14 mouse cellular contexts compared by ENCODE assay signal in the genomic region with DNA sequence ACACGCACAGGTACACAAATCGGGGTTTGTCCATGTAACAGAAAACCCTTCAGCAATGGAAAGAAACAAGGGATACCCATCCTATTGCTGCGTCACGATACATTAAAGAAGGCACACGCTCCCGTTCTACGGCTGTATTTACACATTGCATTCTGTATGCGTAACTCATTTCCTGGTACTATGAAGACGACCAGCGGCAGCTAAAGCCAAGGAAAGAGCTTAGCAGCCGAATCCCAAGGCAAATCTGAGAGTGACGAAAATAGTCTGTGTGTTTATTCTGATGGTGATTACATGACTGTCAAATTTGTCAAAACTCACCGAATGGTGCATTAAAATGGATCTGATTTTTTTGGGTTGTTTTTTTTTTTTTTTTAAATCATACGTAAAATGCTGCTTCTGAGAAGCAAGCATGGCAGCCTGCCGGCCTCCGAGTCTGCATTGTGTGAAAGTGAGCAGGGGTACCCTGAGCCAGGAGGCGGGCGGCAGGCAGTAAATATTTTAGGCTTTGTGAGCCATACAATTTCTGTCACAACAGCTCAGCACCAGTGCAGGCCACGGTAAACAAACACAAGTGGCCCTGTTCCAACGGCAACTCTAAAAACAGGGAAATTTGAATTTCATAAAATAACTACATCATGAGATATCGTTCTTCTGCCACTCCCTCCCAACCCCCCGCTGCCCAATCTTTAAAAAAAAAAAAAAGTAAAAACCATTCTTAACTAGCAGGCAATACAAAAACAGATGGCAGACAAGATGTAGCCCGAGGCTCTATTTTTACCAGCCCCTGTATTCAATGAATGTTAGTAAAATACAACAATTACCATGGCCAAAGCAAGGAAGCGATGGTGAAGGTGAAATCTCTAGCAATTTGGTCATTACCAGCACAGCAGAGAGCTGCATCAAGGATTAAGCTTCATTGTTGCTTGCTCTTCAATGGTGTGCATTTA.
DNase-seq lines count a peak whose midpoint lies in the region; ATAC-seq and TF ChIP-seq lines count a peak whose summit lies in the region.
"Had no signal": no experiment of that assay in that cellular context is flagged by ENCODE, and none has a peak within 500 bp of the region (broad histone marks: within the 10 kb centered on the region; RNA-seq: fewer than 3 reads in every experiment).

No protein-coding gene starts in this region.

- no peak for ATAC-seq in hindbrain, embryonic 14.5 days (ENCODE audit: low FRiP score)
- no peak for ATAC-seq in hindbrain, embryonic 13.5 days (ENCODE audit: low FRiP score)
- ATAC-seq in lung, embryonic 15.5 days (ENCODE audit: borderline replicate concordance, extremely low read depth, low FRiP score, low TSS enrichment) = no peak
- no peak for ATAC-seq in stomach, embryonic 15.5 days (ENCODE audit: insufficient read depth, low FRiP score, low read depth)
- no peak for ATAC-seq in stomach, postnatal 0 days (ENCODE audit: low FRiP score, low TSS enrichment)

- H3K27me3 ChIP-seq in hindbrain, embryonic 14.5 days (ENCODE audit: control insufficient read depth, insufficient read depth, low read length) = no peaks in the 10 kb centered on the region
- no peaks in the 10 kb centered on the region for H3K27me3 ChIP-seq in hindbrain, embryonic 13.5 days
- no peaks in the 10 kb centered on the region for H3K27me3 ChIP-seq in lung, embryonic 15.5 days
- H3K27me3 ChIP-seq in stomach, embryonic 15.5 days (replicated peaks) = no peaks in the 10 kb centered on the region
- no peaks in the 10 kb centered on the region for H3K27me3 ChIP-seq in stomach, postnatal 0 days (ENCODE audit: control insufficient read depth, insufficient read depth, low read length)
- H3K27me3 ChIP-seq: heart, embryonic 15.5 days; liver, embryonic 15.5 days had no signal

- no peaks in the 10 kb centered on the region for H3K36me3 ChIP-seq in hindbrain, embryonic 14.5 days (replicated peaks; ENCODE audit: control insufficient read depth, insufficient read depth)
- H3K36me3 ChIP-seq in hindbrain, embryonic 13.5 days = no peaks in the 10 kb centered on the region
- no peaks in the 10 kb centered on the region for H3K36me3 ChIP-seq in lung, embryonic 15.5 days
- H3K36me3 ChIP-seq in stomach, embryonic 15.5 days = no peaks in the 10 kb centered on the region
- no peaks in the 10 kb centered on the region for H3K36me3 ChIP-seq in stomach, postnatal 0 days (ENCODE audit: control insufficient read depth, insufficient read depth, low read length)
- H3K36me3 ChIP-seq: heart, embryonic 15.5 days; liver, embryonic 15.5 days had no signal

- H3K27ac ChIP-seq in hindbrain, embryonic 14.5 days = peak overlapping the region; percentile 51
- H3K27ac ChIP-seq in hindbrain, embryonic 13.5 days = no peak overlapping the region
- no peak overlapping the region for H3K27ac ChIP-seq in lung, embryonic 15.5 days
- no peak overlapping the region for H3K27ac ChIP-seq in stomach, embryonic 15.5 days
- H3K27ac ChIP-seq in stomach, postnatal 0 days (replicated peaks) = no peak overlapping the region
- H3K27ac ChIP-seq: heart, embryonic 15.5 days; liver, embryonic 15.5 days had no signal

- H3K4me1 ChIP-seq in hindbrain, embryonic 14.5 days (replicated peaks; ENCODE audit: control insufficient read depth, insufficient read depth, low read length) = 0 out of 2 replicates have a peak, but pooled peaks cover 5% of the 10 kb centered on the region
- H3K4me1 ChIP-seq in hindbrain, embryonic 13.5 days (replicated peaks) = peaks cover 4% of the 10 kb centered on the region
- H3K4me1 ChIP-seq in lung, embryonic 15.5 days = peaks cover 3% of the 10 kb centered on the region; the same call in 1 of the 2 replicates
- no peaks in the 10 kb centered on the region for H3K4me1 ChIP-seq in stomach, embryonic 15.5 days
- no peaks in the 10 kb centered on the region for H3K4me1 ChIP-seq in stomach, postnatal 0 days (replicated peaks; ENCODE audit: control insufficient read depth, insufficient read depth)
- H3K4me1 ChIP-seq: heart, embryonic 15.5 days; liver, embryonic 15.5 days; megakaryocyte, embryonic 14.5 days had no signal

- H3K4me2 ChIP-seq in hindbrain, embryonic 14.5 days (replicated peaks) = peak overlapping the region; percentile 15; the same call in 1 of the 2 replicates
- H3K4me2 ChIP-seq in hindbrain, embryonic 13.5 days = no peak overlapping the region
- peak overlapping the region; percentile 44 for H3K4me2 ChIP-seq in lung, embryonic 15.5 days
- 0 out of 2 replicates have a peak overlapping the region, but pooled peaks have one; percentile 2 for H3K4me2 ChIP-seq in stomach, embryonic 15.5 days
- no peak overlapping the region for H3K4me2 ChIP-seq in stomach, postnatal 0 days (replicated peaks; ENCODE audit: low read depth)
- H3K4me2 ChIP-seq: heart, embryonic 15.5 days; liver, embryonic 15.5 days had no signal

- TF ChIP-seq CTCF in stomach, postnatal 0 days (IDR thresholded peaks at IDR 0.05; ENCODE audit: low read depth) = no peak

- no peak overlapping the region for H3K4me3 ChIP-seq in hindbrain, embryonic 14.5 days (replicated peaks; ENCODE audit: low read length)
- no peak overlapping the region for H3K4me3 ChIP-seq in hindbrain, embryonic 13.5 days
- H3K4me3 ChIP-seq in lung, embryonic 15.5 days = peak overlapping the region; percentile 12; the same call in 1 of the 2 replicates
- H3K4me3 ChIP-seq in stomach, embryonic 15.5 days (replicated peaks) = no peak overlapping the region
- H3K4me3 ChIP-seq in stomach, postnatal 0 days (ENCODE audit: low read depth, low read length) = no peak overlapping the region
- H3K4me3 ChIP-seq: heart, embryonic 15.5 days; liver, embryonic 15.5 days; megakaryocyte, embryonic 14.5 days had no signal

- TF ChIP-seq EP300 in stomach, postnatal 0 days (optimal IDR thresholded peaks at IDR 0.05) = no peak

- no peak for DNase-seq in hindbrain, embryonic 14.5 days (ENCODE audit: low spot score)
- no peak for DNase-seq in lung, postnatal 14 days
- no peak for DNase-seq in stomach, postnatal 0 days (ENCODE audit: low spot score)
- no peak for DNase-seq in adrenal gland, postnatal 36 days
- DNase-seq: adrenal gland, postnatal 25 days; cerebellum, adult 11 months; kidney, adult 8-10 months; kidney, postnatal 4 days had no signal

- 72% methylated on average over 24 of the region's 24 CpGs for WGBS in hindbrain, embryonic 14.5 days
- WGBS in hindbrain, embryonic 13.5 days = 78% methylated on average over 24 of the region's 24 CpGs
- WGBS in lung, embryonic 15.5 days = 52% methylated on average over 24 of the region's 24 CpGs
- 73% methylated on average over 24 of the region's 24 CpGs for WGBS in stomach, embryonic 15.5 days
- 57% methylated on average over 24 of the region's 24 CpGs for WGBS in stomach, postnatal 0 days

- peaks cover 6% of the 10 kb centered on the region for H3K9me3 ChIP-seq in hindbrain, embryonic 14.5 days (ENCODE audit: control insufficient read depth, low read length)
- H3K9me3 ChIP-seq in hindbrain, embryonic 13.5 days = no peaks in the 10 kb centered on the region
- no peaks in the 10 kb centered on the region for H3K9me3 ChIP-seq in lung, embryonic 15.5 days
- H3K9me3 ChIP-seq in stomach, embryonic 15.5 days = no peaks in the 10 kb centered on the region
- H3K9me3 ChIP-seq in stomach, postnatal 0 days (ENCODE audit: control insufficient read depth, low read length) = no peaks in the 10 kb centered on the region
- H3K9me3 ChIP-seq: heart, embryonic 15.5 days; liver, embryonic 15.5 days; megakaryocyte, embryonic 14.5 days had no signal

- H3K9ac ChIP-seq in hindbrain, embryonic 14.5 days = no peak overlapping the region
- no peak overlapping the region for H3K9ac ChIP-seq in hindbrain, embryonic 13.5 days
- H3K9ac ChIP-seq in lung, embryonic 15.5 days = no peak overlapping the region
- H3K9ac ChIP-seq in stomach, embryonic 15.5 days = no peak overlapping the region
- no peak overlapping the region for H3K9ac ChIP-seq in stomach, postnatal 0 days (ENCODE audit: low read length)
- H3K9ac ChIP-seq: heart, embryonic 15.5 days; liver, embryonic 15.5 days had no signal

Comparison
In these comparisons a context has a peak if more than half of its experiments do, and no peak if none do; other contexts are left out.
1. H3K4me2 ChIP-seq: peak in hindbrain, embryonic 14.5 days (single experiment), lung, embryonic 15.5 days (single experiment) and stomach, embryonic 15.5 days (single experiment); none in hindbrain, embryonic 13.5 days (single experiment) and stomach, postnatal 0 days (single experiment).